Mouse (Mus musculus) Patski (cell line): ENCODE measurements at regions not wholly inside any gene's neighbourhood (a gene's known extent, or its start where the extent isn't known, plus 50 kb on each side); places are given as distances from the start of the nearest gene placed in this dataset.

Source experiments
- ATAC-seq: fragments of 100-300 bp; one replicate; pipeline ENCODE4 v1.8.0; 2021
- CTCF ChIA-PET: fragments of 350-600 bp; sonication (Branson Sonifier 250); formaldehyde crosslinking; loops from one replicate; lab custom pipeline; 2022; ENCODE audit warnings: inconsistent platforms; lab: Charles Lee
- POLR2A ChIA-PET: fragments of 350-600 bp; sonication (Branson Sonifier 250); formaldehyde crosslinking; loops from one replicate; lab custom pipeline; 2022; ENCODE audit warnings: antibody characterized with exemption, inconsistent platforms; lab: Charles Lee
- DNase-seq: peaks from one replicate; pipeline ENCODE4 v3.0.0-alpha.2; 2011; ENCODE audit warnings: low read depth, low spot score
- H3K27me3 ChIP-seq: fragments of 371-371 bp; one replicate; pipeline ENCODE4 v1.5.1; 2021
- CTCF ChIP-seq: fragments of 100-300 bp; IDR thresholded peaks from one replicate; pipeline ENCODE4 v1.5.1; 2021
- in situ Hi-C: fragments of 300-500 bp; cut with MboI; formaldehyde crosslinking; loops from 3 replicates; pipeline ENCODE4 v1.11.1; 2018; ENCODE audit warnings: low pct_unique_long_range_greater_than_20kb, mixed read lengths

GRCm38 (mm10) chr1:41810318-41810964, 885.1 kb upstream of the Pou3f3 start:
- in situ Hi-C loops = loop anchor here (10.0 kb wide), 1 partner anchor 904 kb away; no protein-coding TSS in a partner anchor
- peaks cover 7% of the 10 kb centered on the region for H3K27me3 ChIP-seq
- CTCF ChIA-PET = interaction anchor here (0.6 to 1.5 kb wide), 4 partner anchors 430 to 963 kb away, joined by 3 to 5 read pairs (median 4); no protein-coding TSS in a partner anchor
- TF ChIP-seq CTCF = peak; percentile 83
- POLR2A ChIA-PET = no interaction called here
- DNase-seq (peak; percentile 20), ATAC-seq (peak; percentile 88)

- ChIA-PET POLR2A (no interaction called here), CTCF (interaction anchor here (1.4 to 1.5 kb wide), 2 partner anchors 429 to 659 kb away, joined by 3 to 4 read pairs; no protein-coding TSS in a partner anchor)
- no peak for TF ChIP-seq CTCF
- ATAC-seq = no peak
- peaks cover 10% of the 10 kb centered on the region for H3K27me3 ChIP-seq
- in situ Hi-C loops = loop anchor here (10.0 kb wide), 1 partner anchor 904 kb away; no protein-coding TSS in a partner anchor
- no peak for DNase-seq
Measured at GRCm38 (mm10) chr1:41811130-41811529, 884.4 kb upstream of the Pou3f3 start.

- H3K27me3 ChIP-seq = peaks cover 11% of the 10 kb centered on the region
- no peak for TF ChIP-seq CTCF
- DNase-seq = no peak
- in situ Hi-C loops = loop anchor here (10.0 kb wide), 1 partner anchor 903 kb away; no protein-coding TSS in a partner anchor
- CTCF ChIA-PET = no interaction called here
- no peak for ATAC-seq
- POLR2A ChIA-PET = no interaction called here
Measured at GRCm38 (mm10) chr1:41812071-41812470, 883.5 kb upstream of the Pou3f3 start.

DNA sequence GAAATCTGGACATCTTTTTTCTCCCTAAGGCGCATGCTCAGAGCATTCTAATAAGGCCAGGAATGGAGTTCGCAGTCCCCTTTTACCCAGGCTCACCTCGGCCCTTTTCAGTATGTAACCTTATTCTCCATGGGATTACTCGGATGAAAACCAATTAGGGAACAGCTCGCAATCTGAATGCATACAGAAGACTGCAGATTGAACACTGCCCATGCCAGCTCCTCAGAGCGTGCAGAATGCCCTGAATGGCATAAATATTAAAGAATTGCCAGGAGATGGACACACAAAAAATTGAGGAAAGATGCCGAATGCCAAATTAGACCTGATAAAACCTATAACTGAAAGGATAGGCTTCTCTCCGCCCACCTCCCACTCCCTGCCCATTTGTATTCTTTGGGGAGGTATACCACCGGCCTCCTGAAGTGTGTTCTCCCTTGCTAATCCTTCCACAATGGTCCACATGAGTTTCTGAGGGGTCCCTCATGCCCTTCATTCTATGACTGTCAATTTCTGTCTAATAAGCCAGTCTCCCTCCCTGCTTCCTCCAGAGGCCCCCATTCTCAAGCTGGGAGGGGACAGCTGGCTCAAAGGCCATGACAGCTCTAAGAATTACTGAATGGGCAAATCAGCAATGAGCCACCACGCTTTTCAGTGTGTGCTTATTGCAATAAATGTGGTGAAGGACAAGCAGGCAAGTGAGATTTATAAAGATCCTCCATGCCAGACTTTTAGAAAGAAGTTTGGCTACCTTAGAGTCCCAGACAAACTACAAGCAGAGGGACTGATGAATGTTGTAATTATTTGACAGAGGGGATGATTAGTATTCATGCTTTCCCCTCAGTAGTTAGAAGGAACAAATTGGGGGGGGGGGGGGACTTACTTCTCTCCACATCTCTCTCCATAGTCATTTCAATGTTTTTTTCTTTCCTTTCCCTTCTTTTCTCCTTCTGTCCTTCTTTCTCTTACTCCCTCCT, 881.2 kb upstream of the Pou3f3 start:
- POLR2A ChIA-PET = no interaction called here
- CTCF ChIA-PET = interaction anchor here (1.1 kb wide), 1 partner anchor 874 kb away, joined by 3 read pairs; no protein-coding TSS in a partner anchor
- no peak for DNase-seq
- no peak for TF ChIP-seq CTCF
- H3K27me3 ChIP-seq = peaks cover 4% of the 10 kb centered on the region
- no peak for ATAC-seq
- in situ Hi-C loops = loop anchor here (10.0 kb wide), 1 partner anchor 900 kb away; no protein-coding TSS in a partner anchor

- no peak for TF ChIP-seq CTCF
- H3K27me3 ChIP-seq = peaks cover 4% of the 10 kb centered on the region
- ATAC-seq (no peak), DNase-seq (no peak)
- CTCF ChIA-PET = no interaction called here
- in situ Hi-C loops = loop anchor here (10.0 kb wide), 1 partner anchor 900 kb away; no protein-coding TSS in a partner anchor
- POLR2A ChIA-PET = no interaction called here
Measured at GRCm38 (mm10) chr1:41815021-41815420, 880.5 kb upstream of the Pou3f3 start.

DNA sequence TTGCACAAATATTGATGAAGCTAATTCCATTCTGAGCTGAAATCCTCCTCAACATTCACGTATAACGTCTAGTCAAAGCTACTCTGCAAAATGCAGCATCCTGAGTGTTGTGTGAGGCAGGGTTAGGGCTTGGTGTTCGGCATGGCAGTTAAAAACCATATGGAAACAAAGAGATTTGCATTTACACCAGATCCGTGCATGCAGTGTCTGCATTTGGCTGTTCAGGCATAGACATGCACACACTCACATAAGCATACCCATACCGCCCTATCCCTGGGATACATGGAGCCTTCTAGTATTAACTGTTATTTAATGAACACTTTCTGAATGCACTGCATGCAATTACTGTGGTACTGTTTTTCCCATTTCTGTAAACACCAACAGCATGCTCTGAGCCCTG, 872.8 kb upstream of the Pou3f3 start:
- ChIA-PET POLR2A (no interaction called here), CTCF (no interaction called here)
- in situ Hi-C loops = no loop called here
- DNase-seq (no peak), ATAC-seq (no peak)
- no peaks in the 10 kb centered on the region for H3K27me3 ChIP-seq
- TF ChIP-seq CTCF = no peak

DNA sequence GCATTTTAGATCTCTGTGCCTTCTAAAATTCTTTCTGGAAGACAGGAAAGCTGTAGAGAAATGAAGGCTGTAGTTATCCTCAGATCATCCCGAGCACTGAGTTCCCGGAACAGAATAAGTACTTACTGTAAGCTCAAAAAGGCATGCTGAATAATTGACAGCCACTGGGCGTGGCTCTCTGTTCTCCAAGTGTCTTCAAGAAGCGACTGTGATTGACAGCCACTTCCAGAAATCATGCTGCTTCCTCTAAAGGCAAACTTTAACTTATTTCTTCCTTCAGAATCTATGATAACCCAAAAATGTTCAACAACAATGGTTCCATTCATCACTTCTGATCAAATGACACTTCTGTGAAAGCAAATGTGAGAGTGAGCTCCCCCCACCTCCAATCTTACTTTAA, 870.3 kb upstream of the Pou3f3 start:
- no peak for ATAC-seq
- H3K27me3 ChIP-seq = no peaks in the 10 kb centered on the region
- in situ Hi-C loops = no loop called here
- TF ChIP-seq CTCF = no peak
- DNase-seq = no peak
- ChIA-PET CTCF (interaction anchor here (1.1 kb wide), 1 partner anchor 288 kb away, joined by 3 read pairs; no protein-coding TSS in a partner anchor), POLR2A (no interaction called here)

DNA sequence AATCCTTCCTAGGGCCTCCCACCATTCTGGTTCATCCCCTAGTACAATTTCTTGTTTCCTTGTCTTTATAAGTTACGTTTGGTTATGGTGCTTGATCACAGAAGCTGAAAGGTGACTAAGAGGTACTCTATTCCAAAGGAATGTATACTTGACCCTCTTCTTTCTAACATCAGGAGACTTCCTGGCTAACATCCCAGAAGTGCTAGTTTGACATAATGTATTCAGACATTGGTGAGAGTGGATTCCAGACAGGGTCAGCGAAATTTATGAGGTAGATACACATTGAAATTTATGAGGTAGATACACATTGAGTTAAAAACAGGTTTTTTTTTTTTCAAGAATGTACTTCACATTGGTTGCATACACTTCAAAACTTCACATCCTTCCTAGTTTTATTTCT, 863.9 kb upstream of the Pou3f3 start:
- TF ChIP-seq CTCF = no peak
- ChIA-PET POLR2A (no interaction called here), CTCF (no interaction called here)
- DNase-seq (no peak), ATAC-seq (peak; percentile 57)
- H3K27me3 ChIP-seq = no peaks in the 10 kb centered on the region
- in situ Hi-C loops = no loop called here
